Mouse (Mus musculus): ENCODE measurements around the gene Jade3.

The Jade3 gene

GRCm38 (mm10) chrX:20548011-20548879, 122.8 kb downstream of the Jade3 start:
- peak; percentile 22 for DNase-seq

GRCm38 (mm10) chrX:20548880-20549440, 123.5 kb downstream of the Jade3 start:
- DNase-seq: peak; percentile 25

GRCm38 (mm10) chrX:20549532-20549931, 124.0 kb downstream of the Jade3 start, which contains the start of gene Rgn:
TSS of gene Rgn (plus strand) at chrX:20549787.
- DNase-seq: no peak

- DNase-seq: no peak
Observed at GRCm38 (mm10) chrX:20552199-20552598, 126.7 kb downstream of the Jade3 start.

- DNase-seq: no peak
Observed at GRCm38 (mm10) chrX:20561846-20562245, 136.4 kb downstream of the Jade3 start.

- no peak for DNase-seq
Observed at GRCm38 (mm10) chrX:20563941-20564340, 138.5 kb downstream of the Jade3 start.
